Mouse (Mus musculus) MEL (cell line): Measurements from ENCODE around the gene Rps16. TPM values are rescaled to one million over a fixed set of nuclear protein-coding genes. Genes with fewer than 3 reads are reported as not detected.
A peak's percentile ranks its signal among the peaks of the same experiment; 100 is the strongest.

Experiments used
- DNase-seq: peaks from one replicate; pipeline ENCODE4 v3.0.0; 2011; ENCODE audit warnings: low read depth, low spot score
- H3K27ac ChIP-seq: 2 replicates; pipeline ENCODE4 v1.5.1; 2012; ENCODE audit warnings: low read depth, mild to moderate bottlenecking, control low read depth, low read length, moderate library complexity; ENCODE audit not compliant: control insufficient read depth
- H3K27me3 ChIP-seq, 2 experiments: fragments of 150-350 bp in 1 of 2; sonication (generic) in 1 of 2; 2 replicates each; pipeline ENCODE4 v1.6.1; 2012; ENCODE audit warnings: low read length in 2 of 2, mild to moderate bottlenecking in 2 of 2, improper control_type of control experiment in 1 of 2, moderate library complexity in 1 of 2; ENCODE audit not compliant: insufficient read depth in 2 of 2, control insufficient read depth in 1 of 2
- H3K36me3 ChIP-seq, 2 experiments: 2 replicates each; pipeline ENCODE4 v1.6.1; 2012 to 2014; ENCODE audit warnings: low read length in 2 of 2, improper control_type of control experiment in 1 of 2, inconsistent platforms in 1 of 2, mild to moderate bottlenecking in 1 of 2; ENCODE audit not compliant: insufficient read depth in 2 of 2, control insufficient read depth in 1 of 2
- H3K4me1 ChIP-seq, 2 experiments: fragments of 150-350 bp in 1 of 2; sonication (generic) in 1 of 2; 2 replicates each; pipeline ENCODE4 v1.6.1; 2012; ENCODE audit warnings: low read length in 2 of 2, improper control_type of control experiment in 1 of 2, mild to moderate bottlenecking in 1 of 2; ENCODE audit not compliant: insufficient read depth in 2 of 2, control insufficient read depth in 1 of 2
- H3K4me3 ChIP-seq, 2 experiments: fragments of 150-350 bp in 1 of 2; sonication (generic) in 1 of 2; 2 replicates each; pipeline ENCODE4 v1.5.1; 2012; ENCODE audit warnings: low read depth in 2 of 2, low read length in 2 of 2, mild to moderate bottlenecking in 2 of 2, moderate library complexity in 2 of 2, control low read depth in 1 of 2, improper control_type of control experiment in 1 of 2; ENCODE audit not compliant: control insufficient read depth in 1 of 2, insufficient read depth in 1 of 2
- H3K79me2 ChIP-seq: 2 replicates; pipeline ENCODE4 v1.6.1; 2012; ENCODE audit warnings: mild to moderate bottlenecking, low read length, moderate library complexity; ENCODE audit not compliant: control insufficient read depth, poor library complexity, insufficient read depth
- H3K9ac ChIP-seq: 2 replicates; pipeline ENCODE4 v1.6.1; 2012; ENCODE audit warnings: low read depth, mild to moderate bottlenecking, control low read depth, low read length, moderate library complexity; ENCODE audit not compliant: control insufficient read depth, poor library complexity, severe bottlenecking
- H3K9me3 ChIP-seq: fragments of 150-350 bp; sonication (generic); replicated peaks from 2 replicates; pipeline ENCODE4 v1.6.1; 2012; ENCODE audit warnings: mild to moderate bottlenecking, low read length, improper control_type of control experiment, moderate library complexity; ENCODE audit not compliant: insufficient read depth
- BHLHE40 ChIP-seq: IDR thresholded peaks from 2 replicates; pipeline ENCODE4 v1.6.1; 2012; ENCODE audit warnings: low read depth, mild to moderate bottlenecking, inconsistent platforms, low read length, improper control_type of control experiment, borderline replicate concordance
- CHD1 ChIP-seq: IDR thresholded peaks from 2 replicates; pipeline ENCODE4 v1.6.1; 2012; ENCODE audit warnings: low read depth, mild to moderate bottlenecking, inconsistent platforms, low read length, improper control_type of control experiment
- CHD2 ChIP-seq: IDR thresholded peaks from 2 replicates; pipeline ENCODE4 v1.6.1; 2011; ENCODE audit warnings: low read length, improper control_type of control experiment
- CTCF ChIP-seq, 3 experiments: IDR thresholded peaks in 2 of 3; conservative IDR thresholded peaks in 1 of 3; 2 replicates each; pipeline ENCODE4 v1.5.1; 2011 to 2012; ENCODE audit warnings: low read length in 3 of 3, low read depth in 2 of 3, mild to moderate bottlenecking in 2 of 3, improper control_type of control experiment in 1 of 3, inconsistent platforms in 1 of 3, mixed read lengths in 1 of 3, moderate library complexity in 1 of 3; ENCODE audit not compliant: control insufficient read depth in 1 of 3, insufficient read depth in 1 of 3, poor library complexity in 1 of 3, severe bottlenecking in 1 of 3
- E2F4 ChIP-seq: IDR thresholded peaks from 2 replicates; pipeline ENCODE4 v1.6.1; 2011; ENCODE audit warnings: low read depth, low read length, improper control_type of control experiment, borderline replicate concordance
- ELF1 ChIP-seq: IDR thresholded peaks from 2 replicates; pipeline ENCODE4 v1.6.1; 2014; ENCODE audit warnings: low read depth, mild to moderate bottlenecking, inconsistent platforms, low read length, improper control_type of control experiment, moderate library complexity
- EP300 ChIP-seq, 2 experiments: IDR thresholded peaks; 2 replicates each; pipeline ENCODE4 v1.6.1; 2011; ENCODE audit warnings: improper control_type of control experiment in 2 of 2, low read length in 2 of 2, low read depth in 1 of 2, mild to moderate bottlenecking in 1 of 2
- GATA1 ChIP-seq: IDR thresholded peaks from 2 replicates; pipeline ENCODE4 v1.6.1; 2011; ENCODE audit warnings: low read depth, low read length, improper control_type of control experiment
- HCFC1 ChIP-seq: IDR thresholded peaks from 2 replicates; pipeline ENCODE4 v1.6.1; 2012; ENCODE audit warnings: low read depth, mild to moderate bottlenecking, inconsistent platforms, low read length, improper control_type of control experiment, moderate library complexity
- JUND ChIP-seq: IDR thresholded peaks from 2 replicates; pipeline ENCODE4 v1.6.1; 2011; ENCODE audit warnings: low read depth, mild to moderate bottlenecking, improper control_type of control experiment, low read length
- KAT2A ChIP-seq: conservative IDR thresholded peaks from 2 replicates; pipeline ENCODE4 v1.6.1; 2012; ENCODE audit warnings: low read depth, low read length, improper control_type of control experiment, inconsistent platforms
- MAX ChIP-seq: IDR thresholded peaks from 2 replicates; pipeline ENCODE4 v1.6.1; 2011; ENCODE audit warnings: low read length, improper control_type of control experiment
- MAZ ChIP-seq: IDR thresholded peaks from 2 replicates; pipeline ENCODE4 v1.6.1; 2012; ENCODE audit warnings: low read depth, mild to moderate bottlenecking, inconsistent platforms, low read length, improper control_type of control experiment
- MEF2A ChIP-seq: IDR thresholded peaks from 2 replicates; pipeline ENCODE4 v1.6.1; 2014; ENCODE audit warnings: low read depth, mild to moderate bottlenecking, inconsistent platforms, low read length, improper control_type of control experiment; ENCODE audit not compliant: poor library complexity, insufficient replicate concordance, severe bottlenecking; ENCODE audit errors: extremely low read depth
- MXI1 ChIP-seq: IDR thresholded peaks from 2 replicates; pipeline ENCODE4 v1.6.1; 2011; ENCODE audit warnings: mild to moderate bottlenecking, low read depth, low read length, improper control_type of control experiment
- MYB ChIP-seq: IDR thresholded peaks from 2 replicates; pipeline ENCODE4 v1.6.1; 2011; ENCODE audit warnings: mild to moderate bottlenecking, low read depth, low read length, improper control_type of control experiment
- MYC ChIP-seq: IDR thresholded peaks from 2 replicates; pipeline ENCODE4 v1.6.1; 2011; ENCODE audit warnings: low read depth, mild to moderate bottlenecking, low read length, improper control_type of control experiment, moderate library complexity
- NELFE ChIP-seq: IDR thresholded peaks from 2 replicates; pipeline ENCODE4 v1.6.1; 2011; ENCODE audit warnings: low read depth, low read length, improper control_type of control experiment
- NRF1 ChIP-seq: IDR thresholded peaks from 2 replicates; pipeline ENCODE4 v1.6.1; 2014; ENCODE audit warnings: low read depth, mild to moderate bottlenecking, inconsistent platforms, low read length, improper control_type of control experiment, moderate library complexity; ENCODE audit not compliant: poor library complexity, insufficient read depth, severe bottlenecking
- POLR2A ChIP-seq, 2 experiments: IDR thresholded peaks; 2 replicates each; pipeline ENCODE4 v1.6.1; 2011 to 2012; ENCODE audit warnings: low read length in 2 of 2, mild to moderate bottlenecking in 2 of 2, control low read depth in 1 of 2, improper control_type of control experiment in 1 of 2, low read depth in 1 of 2, moderate library complexity in 1 of 2; ENCODE audit not compliant: control insufficient read depth in 1 of 2, insufficient read depth in 1 of 2, poor library complexity in 1 of 2
- POLR2AphosphoS2 ChIP-seq: IDR thresholded peaks from 2 replicates; pipeline ENCODE4 v1.6.1; 2011; ENCODE audit warnings: low read length, improper control_type of control experiment
- POLR2AphosphoS5 ChIP-seq: IDR thresholded peaks from 2 replicates; pipeline ENCODE4 v1.6.1; 2012; ENCODE audit warnings: low read depth, borderline replicate concordance, mild to moderate bottlenecking, inconsistent platforms, low read length, moderate library complexity, mixed read lengths
- RAD21 ChIP-seq: IDR thresholded peaks from 2 replicates; pipeline ENCODE4 v1.6.1; 2011; ENCODE audit warnings: mild to moderate bottlenecking, low read depth, low read length, improper control_type of control experiment
- RCOR1 ChIP-seq: IDR thresholded peaks from 2 replicates; pipeline ENCODE4 v1.6.1; 2012; ENCODE audit warnings: low read depth, mild to moderate bottlenecking, inconsistent platforms, low read length, improper control_type of control experiment
- SIN3A ChIP-seq: IDR thresholded peaks from 2 replicates; pipeline ENCODE4 v1.6.1; 2012; ENCODE audit warnings: low read length, improper control_type of control experiment, inconsistent platforms
- SMC3 ChIP-seq: IDR thresholded peaks from 2 replicates; pipeline ENCODE4 v1.6.1; 2011; ENCODE audit warnings: low read depth, low read length, improper control_type of control experiment
- TAL1 ChIP-seq: IDR thresholded peaks from 2 replicates; pipeline ENCODE4 v1.6.1; 2012; ENCODE audit warnings: mild to moderate bottlenecking, inconsistent platforms, low read length, moderate library complexity, mixed read lengths
- TBP ChIP-seq: IDR thresholded peaks from 2 replicates; pipeline ENCODE4 v1.8.0; 2011; ENCODE audit warnings: low read depth, low read length, improper control_type of control experiment
- TCF12 ChIP-seq: IDR thresholded peaks from 2 replicates; pipeline ENCODE4 v1.6.1; 2014; ENCODE audit warnings: low read depth, mild to moderate bottlenecking, inconsistent platforms, low read length, improper control_type of control experiment, moderate library complexity
- UBTF ChIP-seq: IDR thresholded peaks from 2 replicates; pipeline ENCODE4 v1.6.1; 2012; ENCODE audit warnings: low read depth, mild to moderate bottlenecking, inconsistent platforms, low read length, improper control_type of control experiment, moderate library complexity, borderline replicate concordance; ENCODE audit not compliant: insufficient read depth
- USF2 ChIP-seq, 2 experiments: IDR thresholded peaks; 2 replicates each; pipeline ENCODE4 v1.6.1; 2011 to 2012; ENCODE audit warnings: improper control_type of control experiment in 2 of 2, low read length in 2 of 2, borderline replicate concordance in 1 of 2, inconsistent platforms in 1 of 2, low read depth in 1 of 2, mild to moderate bottlenecking in 1 of 2; ENCODE audit not compliant: insufficient read depth in 1 of 2
- ZC3H11A ChIP-seq: IDR thresholded peaks from 2 replicates; pipeline ENCODE4 v1.6.1; 2012; ENCODE audit warnings: low read depth, mild to moderate bottlenecking, inconsistent platforms, low read length, improper control_type of control experiment
- ZKSCAN1 ChIP-seq: IDR thresholded peaks from 2 replicates; pipeline ENCODE4 v1.6.1; 2012; ENCODE audit warnings: low read depth, mild to moderate bottlenecking, inconsistent platforms, low read length, improper control_type of control experiment, moderate library complexity
- ZMIZ1 ChIP-seq: IDR thresholded peaks from 2 replicates; pipeline ENCODE4 v1.6.1; 2012; ENCODE audit warnings: low read depth, mild to moderate bottlenecking, inconsistent platforms, low read length, improper control_type of control experiment, moderate library complexity
- ZNF384 ChIP-seq: IDR thresholded peaks from 2 replicates; pipeline ENCODE4 v1.6.1; 2012; ENCODE audit warnings: low read depth, mild to moderate bottlenecking, inconsistent platforms, low read length, improper control_type of control experiment
- polyA plus RNA-seq, 2 experiments: library from polyadenylated mRNA; stranded (reverse) in 1 of 2; unstranded in 1 of 2; fragments of >175 nt in 1 of 2; fragments of >200 nt in 1 of 2; gene quantifications; 2 replicates each; pipeline versions ENCODE4 v1.2.1 to v1.2.4; 2012; ENCODE audit warnings: low replicate concordance in 2 of 2, low read depth in 1 of 2; ENCODE audit not compliant: insufficient read length in 2 of 2, insufficient read depth in 1 of 2, missing spikeins in 1 of 2
- total RNA-seq: library from RNA; depleted of rRNA; stranded (reverse); fragments of 300-350 nt; gene quantifications from 2 replicates; pipeline ENCODE4 v1.2.3, GENCODE M21; 2012

Gene Rps16
- total and polyA plus RNA-seq, 3 experiments: 1,661 to 2,343 (median 1,740) TPM

DNA sequence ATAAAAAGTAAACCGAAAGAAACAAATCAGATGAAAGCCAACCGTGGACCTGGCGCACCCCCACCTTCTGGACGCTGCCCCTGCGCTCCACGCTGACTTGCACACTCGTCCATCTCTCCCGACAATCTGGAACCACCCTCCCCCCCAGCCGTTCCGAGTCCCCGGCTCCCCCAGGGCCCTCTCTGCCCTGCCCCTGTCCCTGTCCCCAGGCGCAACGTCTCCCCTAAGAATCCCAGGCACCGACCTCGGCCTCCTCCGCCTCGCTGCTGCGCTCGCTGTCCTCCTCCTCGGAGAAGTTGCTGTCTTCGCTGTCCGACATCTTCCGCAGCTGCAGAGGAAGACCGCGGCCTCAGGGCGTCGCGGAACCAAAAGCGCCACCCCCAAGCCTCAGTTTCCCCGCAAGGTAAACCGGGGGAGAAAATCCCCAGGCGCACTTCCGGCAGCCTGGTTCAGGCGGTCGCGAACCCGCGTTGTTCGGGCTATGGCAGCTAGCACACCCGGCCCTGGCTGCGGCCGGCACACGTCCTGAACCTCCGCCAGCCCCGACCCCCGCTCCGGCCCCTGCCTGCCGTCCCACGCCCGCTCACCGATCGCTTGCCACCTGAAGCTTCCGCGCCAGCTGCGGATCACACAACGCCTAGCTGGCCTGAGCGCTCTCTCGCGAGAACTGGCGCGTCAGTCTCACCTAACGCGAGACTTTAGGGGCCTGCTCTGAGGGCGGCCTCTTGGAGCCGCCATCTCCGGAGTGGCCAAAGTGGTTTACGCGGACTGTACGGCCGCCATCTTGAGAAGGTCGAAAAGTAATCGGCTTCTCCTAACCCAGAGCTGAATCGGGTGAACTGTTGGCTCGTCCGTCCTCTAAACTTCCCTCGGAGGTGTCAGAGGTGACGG, 12.1 kb upstream of the Rps16 start, which contains the start of gene Supt5:
Gene Supt5, minus strand, starts transcription at position 639 of the 891 bp plus-strand sequence.
- Histone ChIP-seq H3K36me3 (peaks cover 0 to 13% of the 10 kb centered on the region in 2 experiments; a peak in 2 of 4 replicates), H3K9ac (peak within 1 kb of the TSS; percentile 87), H3K9me3 (no peaks in the 10 kb centered on the region), H3K27me3 (no peaks in the 10 kb centered on the region), H3K27ac (peak within 1 kb of the TSS; percentile 72), H3K79me2 (peaks cover 47% of the 10 kb centered on the region), H3K4me1 (0 out of 4 replicates have a peak, but pooled peaks cover 0 to 6% of the 10 kb centered on the region in 2 experiments), H3K4me3 (peak within 1 kb of the TSS; percentile 63 to 99)
- peak; percentile 99 for DNase-seq
- TF ChIP-seq POLR2AphosphoS2 (peak; percentile 91), ZNF384 (no peak), RCOR1 (peak; percentile 78; the same call in 1 of the 2 replicates), CHD1 (no peak), SIN3A (peak; percentile 77), KAT2A (no peak; the same call in 1 of the 2 replicates), HCFC1 (peak; percentile 95), EP300 (IDR thresholded peaks at IDR 0.05; ENCODE audit: low read depth in 1 of 2, low read length in 2 of 2) (no peak), ZC3H11A (no peak), MYB (no peak), MAZ (no peak), MEF2A (no peak), NRF1 (peak; percentile 59; the same call in 1 of the 2 replicates), GATA1 (no peak), NELFE (peak; percentile 96), SMC3 (no peak), ELF1 (no peak), BHLHE40 (no peak), E2F4 (no peak), TAL1 (no peak), ZMIZ1 (peak; percentile 84; the same call in 1 of the 2 replicates), USF2 (IDR thresholded peaks at IDR 0.05; ENCODE audit: borderline replicate concordance in 1 of 2, insufficient read depth in 1 of 2, low read depth in 1 of 2, low read length in 2 of 2) (no peak), POLR2A (IDR thresholded peaks at IDR 0.05; ENCODE audit: control insufficient read depth in 1 of 2, insufficient read depth in 1 of 2, low read depth in 1 of 2, low read length in 2 of 2, poor library complexity in 1 of 2) (peak; percentile 91 to 95), MXI1 (peak; percentile 5), MYC (no peak), TCF12 (peak; percentile 61), MAX (no peak), CHD2 (peak; percentile 99), CTCF (IDR thresholded peaks at IDR 0.05 in 2 of 3, conservative IDR thresholded peaks at IDR 0.05 in 1 of 3; ENCODE audit: control insufficient read depth in 1 of 3, insufficient read depth in 1 of 3, low read depth in 2 of 3, low read length in 3 of 3, poor library complexity in 1 of 3, severe bottlenecking in 1 of 3) (peak in 1 of 3 experiments; percentile 22; a peak in 1 of 6 replicates), TBP (no peak), ZKSCAN1 (no peak), POLR2AphosphoS5 (no peak), UBTF (no peak), JUND (no peak), RAD21 (no peak)
